Mouse (Mus musculus): ENCODE measurements around the gene Lpcat3. TPM values are rescaled to one million over a fixed set of nuclear protein-coding genes. Genes with fewer than 3 reads are reported as not detected.
"Not testable (repeated sequence)": the region's sequence is repeated elsewhere in the genome, so short reads cannot be mapped to it uniquely, and the experiment has no call there.

The Lpcat3 gene
- polyA plus RNA-seq, 1 experiment from 2014 or later: 44.1 TPM

DNA sequence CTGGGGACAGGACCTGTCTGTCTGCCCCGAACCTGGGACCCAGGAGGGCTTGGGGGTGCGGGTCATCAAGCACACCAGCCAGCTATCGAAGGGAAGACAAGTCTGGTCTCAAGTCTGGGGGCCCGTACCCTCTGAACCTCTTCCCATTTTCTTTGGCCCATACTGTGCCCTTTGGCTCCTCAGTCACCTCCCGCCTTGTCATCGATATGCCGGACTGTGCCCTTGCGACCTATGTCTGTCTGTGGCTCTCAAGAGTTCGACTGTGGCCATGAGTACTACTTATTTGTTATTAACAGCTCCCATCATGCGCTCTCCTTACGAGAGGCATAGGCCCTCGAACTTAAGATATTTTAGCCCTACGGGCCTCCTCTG, 583 bp downstream of the Lpcat3 start:
- DNase-seq (ENCODE audit: extremely low spot score, low spot score): no peak
- Histone ChIP-seq H3K36me3 (replicated peaks) (peaks cover 7% of the 10 kb centered on the region; the same call in 1 of the 2 replicates), H3K4me3 (peak overlapping the region; percentile 78), H3K4me1 (peaks cover 19% of the 10 kb centered on the region), H3K27ac (peak overlapping the region; percentile 89), H3K27me3 (ENCODE audit: poor library complexity, severe bottlenecking) (no peaks in the 10 kb centered on the region), H3K9me3 (no peaks in the 10 kb centered on the region)
- WGBS: 25% methylated on average over 13 of the region's 13 CpGs

- H3K4me3 ChIP-seq: no peak overlapping the region
- 95% methylated on average over 7 of the region's 7 CpGs for WGBS
- DNase-seq (ENCODE audit: extremely low spot score, low spot score): no peak
Measured at GRCm38 (mm10) chr6:124664256-124664655, 1.4 kb downstream of the Lpcat3 start.

GRCm38 (mm10) chr6:124665011-124665410, 2.2 kb downstream of the Lpcat3 start:
- Histone ChIP-seq H3K36me3 (replicated peaks) (peaks cover 7% of the 10 kb centered on the region; the same call in 1 of the 2 replicates), H3K4me1 (peaks cover 19% of the 10 kb centered on the region), H3K27ac (no peak overlapping the region), H3K9me3 (no peaks in the 10 kb centered on the region), H3K4me3 (no peak overlapping the region), H3K27me3 (ENCODE audit: poor library complexity, severe bottlenecking) (no peaks in the 10 kb centered on the region)
- WGBS: 94% methylated on average over 10 of the region's 10 CpGs
- no peak for DNase-seq (ENCODE audit: extremely low spot score, low spot score)

More at GRCm38 (mm10) chr6:124664256-124664655, 1.4 kb downstream of the Lpcat3 start:
- Histone ChIP-seq H3K36me3 (replicated peaks) (peaks cover 7% of the 10 kb centered on the region; the same call in 1 of the 2 replicates), H3K4me1 (peaks cover 19% of the 10 kb centered on the region), H3K27ac (no peak overlapping the region), H3K27me3 (ENCODE audit: poor library complexity, severe bottlenecking) (no peaks in the 10 kb centered on the region), H3K9me3 (no peaks in the 10 kb centered on the region)

GRCm38 (mm10) chr6:124669234-124669859, 6.5 kb downstream of the Lpcat3 start:
- Histone ChIP-seq H3K4me3 (no peak overlapping the region), H3K27me3 (ENCODE audit: poor library complexity, severe bottlenecking) (no peaks in the 10 kb centered on the region), H3K36me3 (replicated peaks) (peaks cover 10% of the 10 kb centered on the region), H3K9me3 (no peaks in the 10 kb centered on the region), H3K27ac (no peak overlapping the region), H3K4me1 (peaks cover 12% of the 10 kb centered on the region)
- 93% methylated on average over 11 of the region's 11 CpGs for WGBS
- DNase-seq (ENCODE audit: extremely low spot score, low spot score): no peak

DNA sequence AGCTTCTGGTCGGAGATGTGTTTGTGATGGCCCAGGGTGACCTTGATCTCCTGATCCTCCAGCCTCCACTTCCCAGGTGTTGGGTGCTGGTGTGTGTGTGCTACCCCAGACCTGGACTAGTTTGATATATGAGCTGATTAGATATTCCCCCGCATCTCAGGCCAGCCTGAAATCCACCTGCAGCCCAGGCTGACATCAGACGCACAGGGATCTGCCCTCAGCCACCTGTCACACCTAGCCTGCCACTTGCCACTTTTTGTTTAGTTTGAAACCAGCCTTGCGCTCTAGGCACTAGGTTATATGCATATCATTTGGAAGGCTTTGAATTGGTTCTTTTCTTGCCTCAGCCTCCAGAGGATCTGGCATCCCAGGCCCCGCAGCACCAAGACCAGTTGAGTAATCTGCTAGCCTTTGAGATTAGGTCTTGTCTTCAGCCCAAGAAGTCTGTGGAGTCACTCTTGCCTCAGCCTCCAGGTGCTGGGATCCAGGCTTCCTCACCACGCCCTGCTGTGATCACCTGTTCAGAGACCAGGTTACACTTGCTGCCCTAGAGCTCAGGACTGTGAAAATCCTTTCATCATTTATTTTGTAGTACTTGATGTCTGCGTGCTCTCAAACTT, 7.6 kb downstream of the Lpcat3 start:
- H3K4me3 ChIP-seq: no peak overlapping the region
- no peak for DNase-seq (ENCODE audit: extremely low spot score, low spot score)
- H3K27me3 ChIP-seq (ENCODE audit: poor library complexity, severe bottlenecking): no peaks in the 10 kb centered on the region
- H3K9me3 ChIP-seq: no peaks in the 10 kb centered on the region
- H3K36me3 ChIP-seq (replicated peaks): peaks cover 18% of the 10 kb centered on the region
- 92% methylated on average over 7 of the region's 7 CpGs for WGBS
- H3K27ac ChIP-seq: no peak overlapping the region
- peaks cover 12% of the 10 kb centered on the region for H3K4me1 ChIP-seq

DNA sequence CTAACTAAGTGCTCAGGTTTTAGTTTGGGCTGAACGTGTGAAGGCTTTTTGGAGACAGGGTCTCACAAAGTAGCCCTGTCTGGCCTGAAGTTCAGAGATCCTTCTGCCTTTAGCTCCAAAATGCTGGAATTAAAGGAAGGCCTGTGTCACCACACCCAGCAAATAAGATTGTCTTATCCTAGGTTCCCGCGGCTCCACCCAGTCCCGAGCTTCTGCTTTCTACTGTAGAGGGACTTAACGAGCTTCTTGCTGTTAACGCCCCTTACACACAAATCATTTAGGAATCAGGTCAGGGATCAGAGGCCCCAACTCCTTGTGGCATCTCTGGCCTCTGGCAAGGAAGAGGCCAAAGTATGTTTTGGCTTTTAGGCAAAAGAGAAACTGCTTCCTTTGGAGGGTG, 9.3 kb downstream of the Lpcat3 start:
- Histone ChIP-seq H3K9me3 (no peaks in the 10 kb centered on the region), H3K4me1 (peaks cover 12% of the 10 kb centered on the region), H3K36me3 (replicated peaks) (peaks cover 14% of the 10 kb centered on the region), H3K4me3 (no peak overlapping the region), H3K27ac (peak overlapping the region; percentile 9; the same call in 1 of the 2 replicates), H3K27me3 (ENCODE audit: poor library complexity, severe bottlenecking) (no peaks in the 10 kb centered on the region)
- no peak for DNase-seq (ENCODE audit: extremely low spot score, low spot score)
- WGBS: 62% methylated on average over 6 of the region's 6 CpGs

GRCm38 (mm10) chr6:124673619-124674018, 10.8 kb downstream of the Lpcat3 start:
- H3K27me3 ChIP-seq (ENCODE audit: poor library complexity, severe bottlenecking): no peaks in the 10 kb centered on the region
- H3K36me3 ChIP-seq (replicated peaks): peaks cover 14% of the 10 kb centered on the region
- WGBS: 92% methylated on average over 9 of the region's 9 CpGs
- peaks cover 12% of the 10 kb centered on the region for H3K4me1 ChIP-seq
- no peaks in the 10 kb centered on the region for H3K9me3 ChIP-seq
- no peak overlapping the region for H3K27ac ChIP-seq
- no peak for DNase-seq (ENCODE audit: extremely low spot score, low spot score)
- H3K4me3 ChIP-seq: no peak overlapping the region

- Histone ChIP-seq H3K27ac (no peak overlapping the region), H3K27me3 (ENCODE audit: poor library complexity, severe bottlenecking) (no peaks in the 10 kb centered on the region), H3K4me1 (peaks cover 12% of the 10 kb centered on the region), H3K36me3 (replicated peaks) (peaks cover 14% of the 10 kb centered on the region), H3K9me3 (no peaks in the 10 kb centered on the region), H3K4me3 (no peak overlapping the region)
- no peak for DNase-seq (ENCODE audit: extremely low spot score, low spot score)
- 95% methylated on average over 7 of the region's 7 CpGs for WGBS
Measured at GRCm38 (mm10) chr6:124674591-124674990, 11.8 kb downstream of the Lpcat3 start.

DNA sequence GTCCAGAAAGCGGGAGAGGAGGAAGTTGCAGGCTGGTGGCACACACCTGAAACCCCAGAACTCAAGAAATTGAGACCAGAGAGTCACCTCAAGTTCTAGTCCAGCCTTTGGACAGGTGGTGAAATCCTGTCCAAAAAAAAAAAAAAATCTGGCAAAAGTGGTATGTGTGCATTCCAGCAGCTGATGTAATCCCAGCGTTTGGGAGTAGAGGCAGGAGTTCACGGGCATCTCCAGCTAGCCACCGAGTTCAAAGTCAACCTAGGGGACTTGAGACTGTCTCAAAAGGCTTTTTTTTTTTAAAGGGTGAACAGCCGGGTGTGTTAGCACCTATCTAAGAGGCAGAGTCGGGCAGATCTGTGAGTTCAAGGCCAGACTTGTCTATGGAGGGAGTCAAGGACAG, 13.3 kb downstream of the Lpcat3 start:
- no peak overlapping the region for H3K27ac ChIP-seq
- no peaks in the 10 kb centered on the region for H3K27me3 ChIP-seq (ENCODE audit: poor library complexity, severe bottlenecking)
- peaks cover 14% of the 10 kb centered on the region for H3K36me3 ChIP-seq (replicated peaks)
- H3K4me1 ChIP-seq: peaks cover 12% of the 10 kb centered on the region
- no peak overlapping the region for H3K4me3 ChIP-seq
- no peaks in the 10 kb centered on the region for H3K9me3 ChIP-seq
- WGBS: 90% methylated on average over 6 of the region's 6 CpGs
- DNase-seq (ENCODE audit: extremely low spot score, low spot score): no peak

GRCm38 (mm10) chr6:124678769-124679168, 15.9 kb downstream of the Lpcat3 start:
- Histone ChIP-seq H3K4me1 (0 out of 2 replicates have a peak, but pooled peaks cover 4% of the 10 kb centered on the region), H3K36me3 (replicated peaks) (peaks cover 14% of the 10 kb centered on the region), H3K27me3 (ENCODE audit: poor library complexity, severe bottlenecking) (no peaks in the 10 kb centered on the region), H3K4me3 (no peak overlapping the region), H3K27ac (no peak overlapping the region), H3K9me3 (no peaks in the 10 kb centered on the region)
- no peak for DNase-seq (ENCODE audit: extremely low spot score, low spot score)
- 95% methylated on average over 7 of the region's 7 CpGs for WGBS

DNA sequence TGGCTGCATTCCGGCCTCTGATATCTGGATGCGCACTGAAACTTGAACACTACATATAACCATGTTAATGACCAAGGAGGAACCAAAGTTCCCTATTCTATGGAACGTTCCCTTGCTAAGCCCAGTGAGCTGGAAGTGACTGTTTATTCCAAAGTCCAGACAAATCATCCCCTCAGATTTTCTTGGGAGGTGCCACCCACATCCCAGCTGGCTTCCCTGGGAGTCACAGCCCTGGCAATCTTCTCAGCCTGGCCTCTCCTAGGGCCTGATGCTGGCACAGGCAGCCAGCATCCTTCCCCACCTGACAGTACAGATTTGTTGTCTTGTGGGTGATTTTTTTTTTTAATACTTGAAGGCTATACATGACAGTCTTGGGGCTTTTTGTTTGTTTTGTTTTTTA, 16.7 kb downstream of the Lpcat3 start:
- no peak for DNase-seq (ENCODE audit: extremely low spot score, low spot score)
- Histone ChIP-seq H3K27ac (no peak overlapping the region), H3K36me3 (replicated peaks) (peaks cover 9% of the 10 kb centered on the region), H3K4me3 (no peak overlapping the region), H3K4me1 (0 out of 2 replicates have a peak, but pooled peaks cover 4% of the 10 kb centered on the region), H3K9me3 (no peaks in the 10 kb centered on the region), H3K27me3 (ENCODE audit: poor library complexity, severe bottlenecking) (no peaks in the 10 kb centered on the region)
- 93% methylated on average over 3 of the region's 3 CpGs for WGBS

GRCm38 (mm10) chr6:124682291-124682690, 19.5 kb downstream of the Lpcat3 start:
- not testable (repeated sequence) for H3K36me3 ChIP-seq (replicated peaks); DNase-seq (ENCODE audit: extremely low spot score, low spot score); H3K9me3 ChIP-seq; H3K4me1 ChIP-seq; H3K4me3 ChIP-seq; H3K27ac ChIP-seq; H3K27me3 ChIP-seq (ENCODE audit: poor library complexity, severe bottlenecking)
- 55% methylated on average over 6 of the region's 6 CpGs for WGBS

DNA sequence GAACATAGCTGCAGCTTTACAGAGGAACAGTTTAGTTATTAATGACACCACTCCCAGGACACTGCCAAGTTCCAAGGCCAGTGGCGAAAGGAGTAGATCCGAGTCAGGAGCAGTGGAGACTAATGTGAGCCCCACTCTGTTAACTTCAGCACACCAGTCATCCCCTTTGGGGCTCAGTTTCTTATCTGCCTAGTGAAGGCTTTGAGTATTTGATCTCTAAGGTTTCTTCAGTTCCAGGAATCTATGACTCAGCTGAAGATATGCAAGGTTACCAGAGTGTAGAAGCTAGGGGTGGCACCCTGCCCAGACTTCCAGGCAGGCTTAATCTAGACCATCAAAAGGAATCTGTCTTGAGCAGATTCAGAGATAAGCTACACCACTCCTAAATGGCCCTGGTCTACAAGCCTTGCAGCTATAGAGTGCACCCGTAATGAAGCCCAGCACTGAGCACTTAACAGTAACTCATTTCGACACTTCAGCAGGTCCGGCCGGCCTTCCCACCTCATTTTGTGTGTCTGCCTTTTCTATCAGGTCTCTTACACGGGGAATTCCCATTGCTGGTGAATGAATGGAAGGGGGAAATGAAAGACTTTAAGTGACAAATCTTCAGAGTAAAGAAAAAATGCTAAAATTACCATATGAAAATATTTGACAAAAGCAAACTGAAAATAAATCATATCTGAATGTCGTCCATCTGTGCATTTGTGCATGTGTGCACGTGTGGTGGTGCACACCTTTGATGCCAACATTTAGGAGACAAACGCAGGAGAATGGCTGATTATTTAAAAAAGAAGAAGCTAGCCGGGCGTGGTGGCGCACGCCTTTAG, 21.0 kb downstream of the Lpcat3 start:
- peaks cover 9% of the 10 kb centered on the region for H3K4me1 ChIP-seq
- no peak for DNase-seq (ENCODE audit: extremely low spot score, low spot score)
- no peaks in the 10 kb centered on the region for H3K9me3 ChIP-seq
- H3K36me3 ChIP-seq (replicated peaks): no peaks in the 10 kb centered on the region
- 91% methylated on average over 14 of the region's 14 CpGs for WGBS
- H3K4me3 ChIP-seq: no peak overlapping the region
- no peak overlapping the region for H3K27ac ChIP-seq
- no peaks in the 10 kb centered on the region for H3K27me3 ChIP-seq (ENCODE audit: poor library complexity, severe bottlenecking)
